Comparison of ENCODE assay signal across 16 mouse cellular contexts in the genomic region with DNA sequence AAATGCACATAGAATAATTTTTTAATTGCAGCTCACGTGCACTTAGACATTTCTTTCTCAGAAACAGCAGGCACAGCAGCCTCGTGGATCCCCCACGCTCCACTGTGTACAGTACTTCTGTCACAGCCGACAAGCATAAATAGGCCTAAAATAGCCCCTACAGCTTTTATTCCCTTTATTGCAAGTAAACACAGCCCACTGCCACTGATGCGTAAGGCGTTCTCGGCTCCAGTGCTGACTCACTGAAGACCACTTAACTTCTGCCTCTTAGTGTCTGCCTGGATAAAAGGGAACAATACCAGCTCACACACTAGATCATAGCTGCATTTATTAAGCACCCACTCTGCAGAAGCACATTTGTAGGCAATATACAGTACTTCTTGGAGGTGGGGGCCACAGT.
DNase-seq lines count a peak whose midpoint lies in the region; ATAC-seq and TF ChIP-seq lines count a peak whose summit lies in the region.
"Had no signal": no experiment of that assay in that cellular context is flagged by ENCODE, and none has a peak within 500 bp of the region (broad histone marks: within the 10 kb centered on the region; RNA-seq: fewer than 3 reads in every experiment).

No protein-coding gene starts in this region.

- H3K9me3 ChIP-seq in forebrain, embryonic 14.5 days (replicated peaks; ENCODE audit: control insufficient read depth, low read length): no peaks in the 10 kb centered on the region
- no peaks in the 10 kb centered on the region for H3K9me3 ChIP-seq in intestine, embryonic 16.5 days (ENCODE audit: control insufficient read depth, low read length)
- H3K9me3 ChIP-seq in heart, embryonic 11.5 days (replicated peaks; ENCODE audit: control insufficient read depth, low read length): no peaks in the 10 kb centered on the region
- H3K9me3 ChIP-seq: embryonic facial prominence, embryonic 13.5 days; liver, embryonic 13.5 days; megakaryocyte, embryonic 14.5 days had no signal

- WGBS in forebrain, embryonic 14.5 days: 30% methylated on average over 7 of the region's 7 CpGs
- WGBS in intestine, embryonic 16.5 days: 31% methylated on average over 7 of the region's 7 CpGs
- 66% methylated on average over 7 of the region's 7 CpGs for WGBS in heart, embryonic 11.5 days (ENCODE audit: insufficient replicate concordance)

- no peak overlapping the region for H3K4me3 ChIP-seq in layer of hippocampus, adult 2 months
- H3K4me3 ChIP-seq in forebrain, embryonic 14.5 days (ENCODE audit: low read depth, low read length): no peak overlapping the region
- no peak overlapping the region for H3K4me3 ChIP-seq in intestine, embryonic 16.5 days (ENCODE audit: low read length)
- H3K4me3 ChIP-seq in heart, embryonic 11.5 days (ENCODE audit: low read depth, low read length): no peak overlapping the region
- H3K4me3 ChIP-seq: embryonic facial prominence, embryonic 13.5 days; gastrocnemius, adult 2 months; liver, embryonic 13.5 days; megakaryocyte, embryonic 14.5 days had no signal

- no peak overlapping the region for H3K4me2 ChIP-seq in forebrain, embryonic 14.5 days (ENCODE audit: low read length)
- no peak overlapping the region for H3K4me2 ChIP-seq in intestine, embryonic 16.5 days (ENCODE audit: low read depth, low read length)
- no peak overlapping the region for H3K4me2 ChIP-seq in heart, embryonic 11.5 days
- H3K4me2 ChIP-seq: embryonic facial prominence, embryonic 13.5 days; liver, embryonic 13.5 days had no signal

- peak; percentile 13 to 20 for DNase-seq in layer of hippocampus, adult 2 months (ENCODE audit: low spot score in 2 of 2)
- DNase-seq in layer of hippocampus, postnatal 10 days (ENCODE audit: low spot score in 2 of 2): no peak
- peak; percentile 43 for DNase-seq in forebrain, embryonic 14.5 days (ENCODE audit: low spot score)
- peak; percentile 38 to 40 for DNase-seq in right cerebral cortex, adult 2 months (ENCODE audit: low spot score in 2 of 2)
- DNase-seq in cerebellum, adult 11-12 months: no peak
- DNase-seq in embryo, embryonic 10.5 days (ENCODE audit: low spot score): no peak
- DNase-seq: adrenal gland, postnatal 10 days; cerebellum, adult 2 months; gastrocnemius, adult 2 months; liver, embryonic 13.5 days had no signal

- H3K4me1 ChIP-seq in forebrain, embryonic 14.5 days (ENCODE audit: control insufficient read depth, insufficient read depth, low read length): no peaks in the 10 kb centered on the region
- H3K4me1 ChIP-seq in intestine, embryonic 16.5 days (ENCODE audit: control insufficient read depth, insufficient read depth, low read length): 0 out of 2 replicates have a peak, but pooled peaks cover 5% of the 10 kb centered on the region
- H3K4me1 ChIP-seq in heart, embryonic 11.5 days (ENCODE audit: control insufficient read depth, insufficient read depth, low read length): no peaks in the 10 kb centered on the region
- H3K4me1 ChIP-seq: liver, embryonic 13.5 days; megakaryocyte, embryonic 14.5 days had no signal

- no peaks in the 10 kb centered on the region for H3K27me3 ChIP-seq in forebrain, embryonic 14.5 days (replicated peaks; ENCODE audit: control insufficient read depth, insufficient read depth, low read length)
- no peaks in the 10 kb centered on the region for H3K27me3 ChIP-seq in intestine, embryonic 16.5 days (replicated peaks; ENCODE audit: control insufficient read depth, insufficient read depth, low read length)
- no peaks in the 10 kb centered on the region for H3K27me3 ChIP-seq in heart, embryonic 11.5 days (ENCODE audit: control insufficient read depth, insufficient read depth, low read length)
- H3K27me3 ChIP-seq: CH12.LX; embryonic facial prominence, embryonic 13.5 days; liver, embryonic 13.5 days; megakaryocyte, embryonic 14.5 days had no signal

- H3K36me3 ChIP-seq in forebrain, embryonic 14.5 days (ENCODE audit: control insufficient read depth, insufficient read depth, low read length): no peaks in the 10 kb centered on the region
- H3K36me3 ChIP-seq in intestine, embryonic 16.5 days (ENCODE audit: control insufficient read depth, insufficient read depth, low read length): no peaks in the 10 kb centered on the region
- H3K36me3 ChIP-seq in heart, embryonic 11.5 days (ENCODE audit: control insufficient read depth, insufficient read depth, low read length): no peaks in the 10 kb centered on the region
- H3K36me3 ChIP-seq: embryonic facial prominence, embryonic 13.5 days; liver, embryonic 13.5 days had no signal

- no peak for TF ChIP-seq CTCF in layer of hippocampus, adult 2 months (conservative IDR thresholded peaks at IDR 0.05)

- peak overlapping the region; percentile 28; the same call in 1 of the 2 replicates for H3K27ac ChIP-seq in layer of hippocampus, adult 2 months
- no peak overlapping the region for H3K27ac ChIP-seq in forebrain, embryonic 14.5 days (ENCODE audit: low read depth, low read length)
- H3K27ac ChIP-seq in intestine, embryonic 16.5 days (ENCODE audit: low read length): peak overlapping the region; percentile 35; the same call in 1 of the 2 replicates
- no peak overlapping the region for H3K27ac ChIP-seq in heart, embryonic 11.5 days (ENCODE audit: low read depth, low read length)
- H3K27ac ChIP-seq: embryonic facial prominence, embryonic 13.5 days; gastrocnemius, adult 2 months; liver, embryonic 13.5 days had no signal

- H3K9ac ChIP-seq in forebrain, embryonic 14.5 days (ENCODE audit: low read length): no peak overlapping the region
- no peak overlapping the region for H3K9ac ChIP-seq in intestine, embryonic 16.5 days (ENCODE audit: low read depth, low read length)
- no peak overlapping the region for H3K9ac ChIP-seq in heart, embryonic 11.5 days (ENCODE audit: low read depth, low read length)
- H3K9ac ChIP-seq: embryonic facial prominence, embryonic 13.5 days; liver, embryonic 13.5 days had no signal

- peak; percentile 63; the same call in 1 of the 2 replicates for ATAC-seq in forebrain, embryonic 14.5 days
- ATAC-seq in intestine, embryonic 16.5 days: peak; percentile 67
- ATAC-seq in heart, embryonic 11.5 days (replicated peaks; ENCODE audit: insufficient number of reproducible peaks, low FRiP score, low TSS enrichment): no peak
- ATAC-seq: inflammation-experienced regulatory T-cells, adult 6 months had no signal

Comparison
In these comparisons a context has a peak if more than half of its experiments do, and no peak if none do; other contexts are left out.
1. DNase-seq: peak in layer of hippocampus, adult 2 months (2 of 2), forebrain, embryonic 14.5 days (single experiment) and right cerebral cortex, adult 2 months (2 of 2); none in layer of hippocampus, postnatal 10 days (0 of 2), cerebellum, adult 11-12 months (single experiment) and embryo, embryonic 10.5 days (single experiment).
2. H3K27ac ChIP-seq: peak in layer of hippocampus, adult 2 months (single experiment) and intestine, embryonic 16.5 days (single experiment); none in forebrain, embryonic 14.5 days (single experiment) and heart, embryonic 11.5 days (single experiment).